Mouse (Mus musculus) c-Kit-negative CD71-positive TER-119-positive erythroid progenitor cells, embryonic 14.5 days (primary cell): Measurements from ENCODE around the gene Gulp1.

ENCODE experiments used
- DNase-seq: peaks from one replicate; pipeline ENCODE4 v3.0.0-alpha.2; 2013; ENCODE audit warnings: low read depth, low spot score

The Gulp1 gene

DNA sequence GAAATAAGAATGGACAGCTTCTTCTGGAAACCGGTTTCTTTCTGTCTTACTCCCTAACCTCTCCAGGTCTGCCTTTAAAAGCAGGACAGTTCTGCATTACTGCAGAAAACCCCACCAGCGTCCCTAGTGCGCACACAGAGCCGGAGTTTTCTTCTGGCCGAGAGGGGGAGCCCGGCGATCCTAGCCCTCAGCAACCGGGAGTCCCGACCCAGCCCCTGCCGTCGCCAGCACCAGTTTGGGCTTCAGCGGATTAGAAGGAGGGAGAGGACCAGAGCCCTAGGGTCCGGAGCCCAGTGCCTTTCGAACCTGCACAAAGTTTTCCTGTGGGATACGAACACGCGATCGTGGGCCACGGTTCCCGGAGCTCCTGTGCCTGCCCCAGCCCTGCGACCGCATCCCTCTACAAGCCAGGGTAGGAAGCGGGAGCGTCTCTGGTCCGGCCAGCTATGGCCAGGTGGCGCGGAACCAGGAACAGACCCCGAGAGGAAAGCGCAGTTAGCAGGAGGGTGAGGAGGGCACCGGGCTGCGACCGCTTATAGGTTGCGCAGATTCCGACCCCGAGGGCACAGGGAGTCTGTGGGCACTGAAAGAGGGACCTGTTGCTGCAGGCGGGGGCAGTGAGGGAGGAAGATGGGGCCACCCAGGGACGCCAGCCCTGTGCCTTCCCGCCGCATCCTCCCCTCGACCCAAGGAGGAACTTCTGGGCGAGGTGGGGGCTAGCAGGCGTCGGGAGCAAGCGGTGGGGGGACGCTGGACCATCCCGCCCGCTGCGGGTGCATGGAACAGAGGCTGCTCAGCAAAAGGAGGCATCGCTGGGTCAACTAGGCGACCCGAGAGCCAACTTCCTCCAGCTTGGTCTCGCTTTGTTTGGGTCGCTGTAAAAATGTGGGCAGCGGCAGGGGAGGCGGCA lies at the start of gene Gulp1:
Gene Gulp1 (plus strand): TSS at position 51 of the 910 bp plus-strand sequence.
- no peak for DNase-seq

DNA sequence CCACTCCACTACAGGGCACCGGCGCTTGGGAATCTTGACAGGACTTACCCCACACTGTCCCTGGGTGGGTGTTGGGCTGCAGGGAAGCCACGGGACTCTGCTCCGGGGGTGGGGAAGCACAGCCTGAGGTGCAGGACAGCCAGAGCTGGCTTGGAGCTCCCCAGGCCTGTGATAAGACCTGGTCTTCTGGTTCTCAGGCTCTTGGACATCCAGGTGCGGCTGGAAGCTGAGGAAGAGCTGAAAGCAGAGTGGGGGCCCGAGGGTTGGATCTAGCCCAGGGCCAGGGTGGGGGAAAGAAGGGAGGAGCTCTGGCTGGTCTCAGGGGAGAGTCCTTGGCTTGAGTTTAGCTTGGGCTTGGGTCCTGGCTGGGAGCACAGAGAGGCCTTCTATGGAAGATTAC lies 1.1 kb upstream of the Gulp1 start:
- DNase-seq, result no peak

DNA sequence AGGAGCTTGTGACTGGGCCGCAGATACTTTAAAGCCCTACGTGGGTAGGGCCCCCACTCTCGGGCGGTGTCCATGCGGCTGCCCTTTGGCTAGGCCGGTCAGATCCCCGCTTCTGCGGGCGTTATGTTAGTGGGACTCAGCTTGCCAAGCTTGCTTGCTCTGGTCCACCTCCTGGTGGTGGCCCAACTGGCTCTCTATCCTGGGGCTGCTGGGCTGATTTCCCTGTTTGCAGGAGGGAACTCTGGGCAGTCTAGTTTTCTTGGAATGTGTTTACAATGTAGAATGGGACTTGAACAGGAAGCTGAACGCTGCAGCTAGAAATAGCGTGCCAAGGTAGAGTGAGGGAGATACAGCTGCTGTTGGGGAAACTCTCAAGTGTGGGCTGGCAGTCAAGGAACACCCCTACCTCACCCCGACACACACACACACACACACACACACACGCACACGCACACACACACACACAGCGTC lies 1.1 kb downstream of the Gulp1 start:
- no peak for DNase-seq

DNA sequence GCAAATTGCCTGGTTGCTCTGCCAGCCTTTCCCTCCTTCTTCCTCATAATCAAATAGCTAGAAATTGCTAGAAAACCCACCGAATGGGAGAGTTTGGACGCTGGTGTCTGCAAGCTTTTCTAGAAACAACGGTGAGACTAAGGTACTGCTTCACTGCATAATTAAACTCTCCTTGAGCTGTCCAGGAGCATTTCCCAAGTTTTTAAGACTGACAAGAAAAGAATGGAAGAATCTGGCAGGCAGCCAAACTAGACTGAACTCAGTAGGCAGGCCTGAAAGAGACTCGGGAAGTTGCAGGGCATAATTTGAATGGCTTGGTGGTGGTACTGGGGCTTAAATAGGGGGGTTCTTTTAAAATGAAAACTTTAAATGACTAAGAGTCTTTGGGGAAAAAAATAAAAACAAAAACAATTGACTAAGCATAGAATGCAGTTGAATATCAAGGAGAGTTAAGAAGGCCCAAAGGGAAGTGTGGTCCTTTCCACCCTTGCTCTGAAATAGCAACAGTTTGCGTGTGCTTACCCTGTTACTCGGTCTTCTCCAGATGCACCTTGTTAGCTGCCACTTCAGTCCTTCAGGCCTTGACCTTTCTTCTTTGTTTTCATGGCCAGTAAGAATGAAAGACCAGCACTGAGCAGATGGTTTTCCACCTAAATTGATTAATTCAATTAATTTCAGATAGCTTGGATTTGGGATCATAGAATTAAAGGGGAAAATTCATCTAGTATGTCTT lies 2.0 kb downstream of the Gulp1 start:
- no peak for DNase-seq

DNA sequence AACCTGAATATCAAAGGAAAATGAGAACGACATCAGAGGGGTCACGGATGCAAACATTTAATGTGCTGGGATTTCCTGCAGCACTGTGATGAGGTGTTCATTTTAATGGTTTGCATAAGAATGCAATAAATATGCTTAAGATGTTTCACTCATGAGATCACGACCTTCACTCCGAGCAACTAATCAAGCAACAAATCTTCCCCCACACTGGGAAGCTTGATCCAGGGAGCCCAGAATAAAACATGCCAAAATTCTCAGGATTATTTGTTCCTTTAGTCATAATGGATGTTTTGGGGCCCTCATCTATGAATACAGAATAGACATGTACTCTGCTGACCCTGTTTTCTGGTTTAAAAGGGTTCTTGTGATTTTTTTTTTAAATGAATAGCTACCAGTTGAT lies 16.1 kb downstream of the Gulp1 start:
- no peak for DNase-seq

DNA sequence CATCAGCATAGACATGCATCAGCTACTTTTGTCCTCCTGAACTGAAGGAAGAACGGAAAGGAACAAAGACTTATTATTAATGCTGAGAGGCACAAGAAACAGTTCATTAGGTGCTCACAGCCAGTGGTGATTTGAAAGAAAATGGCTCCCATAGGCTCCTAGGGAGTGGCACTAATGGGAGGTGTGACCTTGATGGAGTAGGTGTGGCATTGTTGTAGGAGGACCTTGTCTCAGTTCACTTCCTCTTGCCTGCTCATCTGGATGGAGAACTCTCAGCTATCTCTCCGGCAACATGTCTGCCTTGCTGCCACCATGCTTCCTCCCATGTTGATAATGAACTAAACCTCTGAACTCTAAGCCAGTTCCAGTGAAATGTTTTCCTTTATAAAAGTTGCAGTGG lies 17.0 kb downstream of the Gulp1 start:
- no peak for DNase-seq

DNA sequence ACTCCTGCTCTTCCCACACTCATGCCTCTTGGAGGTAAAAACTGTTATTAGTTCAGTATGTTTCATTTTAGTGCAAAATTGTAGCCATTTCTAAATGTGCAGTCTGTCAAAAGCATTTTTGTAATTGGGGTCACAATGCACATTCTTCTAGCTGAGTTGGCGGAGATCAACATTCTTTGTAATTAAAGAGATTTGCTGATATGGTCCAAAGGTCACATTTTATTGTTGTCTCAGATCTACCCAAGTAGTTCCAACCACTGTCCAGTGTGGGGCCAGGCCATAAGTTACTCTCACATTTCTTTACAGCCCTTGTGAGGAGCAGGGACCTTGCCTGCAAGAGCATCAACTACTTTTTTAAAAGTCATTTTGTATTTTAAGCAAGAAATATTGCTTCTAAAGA lies 24.7 kb downstream of the Gulp1 start:
- DNase-seq, result no peak

DNA sequence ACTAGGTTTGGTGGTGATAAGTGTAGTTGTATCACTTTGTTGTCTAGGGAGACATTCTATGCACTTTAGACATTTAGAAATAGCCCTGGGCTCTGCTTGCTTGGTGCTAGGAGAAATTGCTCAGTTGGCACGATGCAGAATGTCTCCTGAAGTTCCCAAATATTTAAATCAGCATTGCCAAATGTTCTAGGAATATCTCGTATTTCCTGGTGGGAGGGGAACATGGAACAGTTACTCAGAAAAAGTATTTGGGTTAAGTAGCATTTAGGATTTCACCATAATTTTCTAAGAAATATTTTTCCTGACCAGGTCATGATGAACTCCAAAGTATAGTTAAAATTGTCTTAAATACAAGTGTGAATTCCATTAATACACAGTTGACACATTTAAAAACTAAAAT lies 25.3 kb downstream of the Gulp1 start:
- DNase-seq, result no peak

DNA sequence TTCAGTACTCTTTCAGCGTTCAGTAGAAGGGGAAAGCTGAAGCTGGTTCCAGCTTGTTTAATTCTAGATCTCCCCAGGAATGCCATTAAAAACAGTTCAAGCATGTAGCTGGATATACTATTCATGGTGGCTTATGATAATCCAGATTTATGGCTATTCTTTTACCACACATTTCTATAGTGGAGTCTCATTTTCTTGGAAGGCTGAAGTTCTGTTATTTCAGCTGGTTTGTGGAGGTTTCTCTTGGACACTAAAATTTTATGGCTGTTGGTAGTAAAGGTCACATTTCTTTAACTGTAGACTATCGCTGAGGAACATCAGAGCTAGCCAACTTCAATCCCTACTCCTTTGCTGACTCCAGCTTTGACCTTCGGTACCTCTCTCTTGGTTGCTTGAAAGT lies 29.1 kb downstream of the Gulp1 start:
- no peak for DNase-seq

DNA sequence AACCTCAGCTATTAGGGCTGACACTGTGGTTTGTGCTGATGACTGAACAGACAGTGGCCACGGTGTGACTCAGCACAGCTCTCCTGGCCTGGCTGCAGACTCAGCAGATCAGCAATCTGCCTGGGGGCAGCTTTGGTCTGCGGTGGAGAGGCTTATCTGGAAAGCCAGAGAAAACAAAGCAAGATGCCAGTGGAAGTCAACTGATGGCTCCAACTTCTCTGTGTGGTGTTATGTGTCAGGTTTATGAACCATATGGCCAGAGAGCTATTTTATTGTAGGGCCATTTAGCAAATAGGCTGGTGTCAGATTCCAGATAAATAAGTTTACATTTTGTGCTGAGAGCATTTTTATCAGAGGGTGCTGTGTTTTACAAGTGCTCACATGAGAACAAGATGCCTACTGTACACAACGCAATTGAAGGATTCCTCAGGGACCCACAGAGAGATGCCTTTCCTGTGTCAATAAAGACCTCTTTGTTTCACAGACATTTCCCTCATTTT lies 33.6 kb downstream of the Gulp1 start:
- no peak for DNase-seq

DNA sequence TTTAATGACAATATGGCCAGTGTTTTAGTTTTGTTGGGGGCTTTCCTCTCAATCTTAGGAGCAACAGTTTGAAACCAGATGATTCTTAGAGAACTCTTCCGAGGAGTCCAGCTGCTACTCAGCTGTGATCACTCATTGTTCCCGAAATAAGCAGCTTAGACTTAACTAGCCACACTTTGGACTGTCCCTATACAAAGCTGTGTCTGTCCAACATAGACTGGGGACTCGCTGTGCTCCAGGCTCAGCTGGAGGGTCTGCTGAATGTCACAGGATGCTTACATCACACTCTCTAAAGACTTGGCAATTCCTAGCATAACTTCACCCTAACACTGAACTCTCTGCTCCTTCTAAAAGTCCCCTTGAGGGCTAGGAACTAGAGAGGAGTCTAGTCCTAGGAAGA lies 40.4 kb downstream of the Gulp1 start:
- no peak for DNase-seq

DNA sequence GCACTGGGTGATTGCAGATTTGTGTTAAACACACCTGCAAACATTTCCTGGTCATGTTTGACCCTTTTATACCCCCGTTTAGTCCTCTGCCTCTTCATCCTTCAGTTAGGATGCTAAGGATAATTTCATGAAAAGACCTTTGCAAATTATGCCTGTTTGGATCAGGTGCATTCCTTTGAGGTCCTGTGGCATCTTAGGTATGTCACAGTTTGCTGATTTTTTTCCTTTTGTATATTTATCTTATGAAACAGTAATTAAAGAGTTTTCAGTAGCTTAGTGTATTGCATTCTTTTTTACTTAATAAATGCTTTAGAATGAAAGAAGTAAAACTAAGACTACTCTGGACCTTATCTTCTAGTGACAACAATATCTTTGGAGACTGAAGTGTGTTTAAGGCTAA lies 41.8 kb downstream of the Gulp1 start:
- DNase-seq, result no peak

DNA sequence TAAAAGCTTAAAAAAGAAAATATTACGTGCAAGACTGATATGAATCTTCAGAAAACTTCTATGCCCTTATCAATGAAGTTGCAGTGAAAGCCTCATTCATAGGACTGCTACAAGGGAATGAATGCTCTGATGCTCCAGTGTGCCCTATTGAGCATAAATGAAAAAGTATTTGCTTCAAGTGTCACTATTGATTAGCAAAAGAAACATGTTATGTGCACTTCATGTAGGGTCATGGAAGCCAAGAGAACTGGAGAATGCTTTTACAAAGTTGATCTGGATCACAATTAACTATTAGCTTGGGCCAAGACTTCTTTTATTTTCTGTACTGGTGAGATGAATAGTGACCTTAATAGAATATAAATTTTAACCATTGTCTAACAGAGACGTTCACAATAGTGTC lies 47.0 kb downstream of the Gulp1 start:
- DNase-seq, result no peak

DNA sequence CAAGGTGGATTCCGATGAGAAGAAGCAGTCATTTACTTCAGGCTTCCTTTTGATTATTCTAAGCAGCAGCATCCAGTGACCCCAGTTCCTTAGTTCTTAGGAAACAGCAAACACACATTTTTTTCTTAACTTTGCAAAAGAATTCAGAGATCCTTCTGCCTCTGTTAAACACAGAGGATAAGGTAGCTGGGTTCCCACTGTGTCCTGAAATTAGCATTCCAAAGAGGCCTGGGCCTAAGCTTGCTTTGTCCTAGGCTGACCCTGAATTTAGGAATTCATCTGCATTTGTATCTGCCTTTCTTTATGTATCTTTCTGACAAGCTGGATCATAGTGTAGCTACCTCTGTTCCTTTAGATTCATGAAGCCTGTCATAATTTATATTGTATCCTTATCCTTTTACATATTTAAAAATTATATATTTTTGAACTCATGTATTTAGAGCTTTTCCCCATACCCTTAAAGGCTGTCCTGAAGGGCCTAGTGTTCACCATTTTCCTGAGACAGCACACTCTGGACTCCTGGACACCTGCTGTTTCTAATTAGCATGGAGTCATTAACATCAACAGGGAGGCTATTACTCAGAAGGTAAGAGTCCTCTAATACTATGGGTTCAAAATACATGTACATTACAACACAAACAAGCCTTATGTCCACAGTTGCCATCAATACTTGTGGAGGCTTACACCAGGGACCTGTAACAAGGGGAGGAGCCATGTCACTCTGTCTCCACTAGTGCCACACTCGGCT lies 62.2 kb downstream of the Gulp1 start:
- DNase-seq, result no peak

DNA sequence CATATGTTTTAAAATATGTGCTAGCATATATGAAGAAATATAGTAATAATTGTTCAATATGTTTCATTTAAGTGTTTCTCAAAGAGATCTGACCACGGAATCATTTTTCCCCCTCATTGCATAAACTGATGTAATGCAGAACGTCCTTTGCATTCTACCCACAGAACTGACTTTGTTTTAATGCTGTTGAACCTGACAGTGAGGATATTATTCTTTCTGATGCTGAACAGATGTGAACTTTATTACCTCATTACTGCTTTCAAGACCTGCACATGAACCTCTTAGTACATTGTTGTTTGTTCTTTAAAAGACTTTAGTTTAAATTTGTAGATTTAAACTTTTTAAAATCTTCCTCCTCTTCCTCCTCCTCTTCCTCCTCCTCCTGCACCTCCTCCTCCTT lies 67.4 kb downstream of the Gulp1 start:
- no peak for DNase-seq

DNA sequence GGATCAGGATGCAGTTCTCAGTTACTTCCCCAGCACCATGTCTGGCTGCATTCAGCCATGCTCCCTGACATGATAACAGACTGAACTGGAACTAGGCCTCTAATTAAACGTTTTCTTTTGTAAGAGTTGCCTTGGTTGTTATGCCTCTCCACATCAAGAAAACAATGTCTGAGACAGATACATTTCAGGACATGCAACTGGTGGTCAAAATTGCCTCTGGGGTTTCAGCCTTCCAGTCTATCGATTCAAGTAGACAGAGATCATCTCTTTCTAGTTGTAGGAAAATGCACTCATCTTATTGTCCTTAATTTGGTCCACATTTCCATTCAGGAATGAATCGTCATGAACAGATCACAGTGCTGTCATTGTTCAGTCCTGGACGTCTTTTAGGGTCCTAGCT lies 83.2 kb downstream of the Gulp1 start:
- DNase-seq, result no peak

DNA sequence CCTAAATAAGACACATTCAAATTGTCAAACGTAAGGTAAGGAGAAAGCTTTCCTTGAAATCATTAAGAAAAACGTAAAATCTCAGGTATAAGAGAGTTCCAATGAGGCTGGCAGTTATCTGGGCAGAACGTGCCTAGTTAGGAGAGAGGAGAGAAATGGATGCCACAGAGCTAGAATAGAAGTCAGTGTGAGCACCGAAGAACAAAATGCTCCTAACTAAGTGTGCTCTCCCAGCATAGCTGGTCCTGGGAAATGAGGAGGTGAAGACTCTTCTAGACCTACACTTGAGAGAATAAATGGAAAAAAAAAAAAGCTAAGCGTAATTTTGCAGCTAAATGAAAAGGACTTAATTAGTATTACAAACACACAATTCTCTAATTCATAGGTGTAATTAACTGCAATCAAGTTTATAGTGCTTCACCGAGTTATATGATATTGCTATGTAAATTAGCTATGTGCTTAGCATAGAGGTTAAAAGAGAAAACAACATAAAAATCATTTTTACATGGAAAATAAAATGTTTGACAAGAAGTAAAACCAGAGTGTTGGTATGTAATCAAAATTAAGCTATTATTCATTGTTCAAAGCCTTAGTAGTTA lies 94.5 kb downstream of the Gulp1 start:
- DNase-seq, result no peak

DNA sequence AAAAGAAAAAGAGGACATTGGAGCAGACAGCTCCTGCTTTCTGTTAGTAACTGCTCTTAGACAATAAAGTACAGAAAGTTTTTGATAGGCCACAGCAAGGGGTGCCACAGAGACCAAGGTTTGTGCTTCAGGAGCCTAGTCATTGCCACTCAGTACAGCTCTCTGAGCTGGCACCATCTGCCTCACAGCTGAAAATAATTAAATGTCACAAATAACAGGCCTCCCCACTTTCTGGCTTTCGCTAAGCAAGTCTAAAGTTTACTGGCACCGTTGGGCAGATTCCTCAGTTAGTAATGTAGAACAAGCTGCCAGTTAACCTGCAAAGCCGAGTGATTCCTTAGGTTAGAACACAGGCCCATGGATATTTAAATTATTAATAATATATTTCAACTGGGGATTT lies 127.7 kb downstream of the Gulp1 start:
- no peak for DNase-seq

DNA sequence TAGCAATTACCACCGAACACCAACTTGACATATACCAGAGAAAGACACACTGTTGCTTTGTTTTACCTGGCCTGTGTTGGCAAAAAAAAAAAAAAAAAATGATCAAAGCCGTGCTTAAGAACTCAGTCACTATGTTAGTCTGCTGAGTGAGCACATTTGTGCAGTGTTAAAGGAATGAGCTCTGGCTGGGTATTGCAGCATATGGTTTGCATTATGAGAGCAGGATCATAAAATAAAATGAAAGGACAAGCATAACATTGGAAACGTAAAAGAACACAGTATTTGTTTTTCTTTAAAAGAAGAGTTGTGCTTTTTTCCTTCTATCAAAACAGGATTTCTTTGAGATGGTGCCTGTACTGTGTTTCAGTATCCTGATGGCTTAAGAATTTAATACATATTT lies 128.1 kb downstream of the Gulp1 start:
- DNase-seq, result no peak

DNA sequence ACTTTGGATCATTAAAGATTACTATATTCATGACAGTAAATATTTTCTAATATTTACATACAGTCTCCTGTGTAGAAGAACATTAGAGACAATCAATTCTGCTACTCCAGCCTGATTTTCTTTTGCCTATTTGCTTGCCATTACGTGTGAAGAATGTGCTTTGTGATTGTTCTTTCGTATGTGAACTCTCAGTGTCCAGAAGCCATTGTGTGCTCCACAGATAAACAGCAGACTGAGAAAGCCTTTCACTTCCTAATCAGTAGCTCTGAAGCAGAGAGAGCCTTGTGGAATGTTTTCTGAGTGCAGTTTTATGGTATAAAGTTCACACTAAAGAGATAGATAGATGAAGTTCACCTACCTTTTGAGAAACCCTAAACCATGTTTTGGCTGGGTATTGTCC lies 131.2 kb downstream of the Gulp1 start:
- DNase-seq, result no peak

DNA sequence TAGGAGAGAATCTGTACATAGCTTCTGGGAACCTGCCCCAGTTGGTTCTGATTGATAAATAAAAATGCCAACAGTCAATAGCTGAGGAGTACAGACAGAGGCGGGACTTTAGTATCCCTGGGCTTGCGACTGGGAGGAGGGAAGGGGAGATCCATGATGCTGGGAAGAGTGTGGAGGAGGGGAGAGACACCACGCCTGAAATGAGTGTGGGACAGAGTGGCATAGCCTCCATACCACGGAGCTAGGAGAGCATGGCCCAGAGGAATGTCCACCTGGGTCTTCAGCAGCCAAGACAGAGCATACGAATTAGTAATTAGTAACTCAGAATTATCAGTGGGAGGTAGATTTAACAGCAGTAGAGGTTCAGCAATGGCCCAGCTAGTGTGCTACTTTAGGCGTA lies 132.4 kb downstream of the Gulp1 start:
- DNase-seq, result no peak
